Mouse (Mus musculus): ENCODE data around the gene Wdr6.

- TF ChIP-seq CTCF (IDR thresholded peaks at IDR 0.05; ENCODE audit: low read depth) = no peak
- no peak for TF ChIP-seq EP300 (IDR thresholded peaks at IDR 0.05; ENCODE audit: low read depth)
Measured at GRCm38 (mm10) chr9:108523341-108523740, 55.2 kb downstream of the Wdr6 start.

Measured in liver, embryonic 14.5 days (tissue).